Mouse (Mus musculus) heart, postnatal 36 days (tissue): ENCODE measurements around the gene Pdk4. TPM values are rescaled to one million over a fixed set of nuclear protein-coding genes. Genes with fewer than 3 reads are reported as not detected.

Experiments used
- DNase-seq, 2 experiments: peaks; one replicate each; pipeline ENCODE4 v3.0.0; 2021 to 2022
- intact Hi-C: fragments of 180-260 bp; cut with DNase I; formaldehyde crosslinking; loops from one replicate; pipeline ENCODE4 v1.15.1; 2025
- total RNA-seq, 2 experiments: library from RNA; stranded (reverse); gene quantifications; 2 replicates each; pipeline ENCODE4 v1.2.3; 2021

Gene Pdk4
- total RNA-seq, 2 experiments from 2014 or later: 1,249 to 1,910 TPM

GRCm38 (mm10) chr6:5447546-5447945, 48.6 kb downstream of the Pdk4 start:
- no peak for DNase-seq
- intact Hi-C loops: no loop called here

- no peak for DNase-seq
- intact Hi-C loops: no loop called here
These were observed 49.1 kb downstream of the Pdk4 start for GRCm38 (mm10) chr6:5447013-5447412.

- intact Hi-C loops: loop anchor here (5.0 kb wide), 1 partner anchor 53 kb away; the partner anchor contains the start of gene Pdk4
- DNase-seq: no peak
These were observed 51.7 kb downstream of the Pdk4 start for GRCm38 (mm10) chr6:5444331-5444898.

GRCm38 (mm10) chr6:5443104-5443863, 52.8 kb downstream of the Pdk4 start:
- intact Hi-C loops: loop anchor here (2.0 to 5.0 kb wide), 2 partner anchors 54 to 66 kb away; partner anchors contain the start of gene Pdk4
- peak; percentile 48 to 66 for DNase-seq

- intact Hi-C loops: loop anchor here (2.0 to 5.0 kb wide), 2 partner anchors 55 to 66 kb away; partner anchors contain the start of gene Pdk4
- DNase-seq: peak; percentile 46 to 59
These were observed 53.6 kb downstream of the Pdk4 start for GRCm38 (mm10) chr6:5442316-5443085.

- no peak for DNase-seq
- intact Hi-C loops: loop anchor here (5.0 kb wide), 1 partner anchor 56 kb away; the partner anchor contains the start of gene Pdk4
These were observed 54.9 kb downstream of the Pdk4 start for GRCm38 (mm10) chr6:5441221-5441620.

GRCm38 (mm10) chr6:5437757-5438156, 58.4 kb downstream of the Pdk4 start:
- no peak for DNase-seq
- intact Hi-C loops: no loop called here

- DNase-seq: no peak
- intact Hi-C loops: no loop called here
These were observed 62.2 kb downstream of the Pdk4 start for GRCm38 (mm10) chr6:5433887-5434286.

Other genes starting within 250 kb of the Pdk4 start
- gene Pon3, start 240.0 kb downstream of the Pdk4 start, total RNA-seq: 10 to 100 TPM; 19.8 to 20.5 TPM
- 10 to 100 TPM; 17.8 to 19.8 TPM for gene Pon2, start 197.9 kb downstream of the Pdk4 start, total RNA-seq
- gene Asb4, start 112.9 kb downstream of the Pdk4 start, total RNA-seq: 10 to 100 TPM in 1 of 2 experiments, 1 to 10 TPM in 1; 7.1 to 10.1 TPM
- gene Dync1i1, start 229.3 kb upstream of the Pdk4 start, total RNA-seq: under 1 TPM; 0.46 to 0.47 TPM